In genomic region chr9:123516641-123517385, GRCm38 (mm10) we compare ENCODE assay signal across 21 mouse cellular contexts. TPM values are rescaled to one million over a fixed set of nuclear protein-coding genes. Genes with fewer than 3 reads are reported as not detected.
A peak's percentile ranks its signal among the peaks of the same experiment; 100 is the strongest.
DNase-seq lines count a peak whose midpoint lies in the region; ATAC-seq lines count a peak whose summit lies in the region.
"Had no signal": no experiment of that assay in that cellular context is flagged by ENCODE, and none has a peak within 500 bp of the region (broad histone marks: within the 10 kb centered on the region; RNA-seq: fewer than 3 reads in every experiment).

No protein-coding gene starts in this region.

- H3K36me3 ChIP-seq in heart, embryonic 10.5 days: peaks cover 72% of the 10 kb centered on the region
- peaks cover 57% of the 10 kb centered on the region for H3K36me3 ChIP-seq in heart, embryonic 15.5 days
- H3K36me3 ChIP-seq in liver, embryonic 16.5 days (ENCODE audit: control insufficient read depth, insufficient read depth): peaks cover 26% of the 10 kb centered on the region

- no peak overlapping the region for H3K4me3 ChIP-seq in heart, embryonic 10.5 days
- no peak overlapping the region for H3K4me3 ChIP-seq in heart, embryonic 15.5 days
- no peak overlapping the region for H3K4me3 ChIP-seq in liver, embryonic 16.5 days (ENCODE audit: low read depth, low read length)
- H3K4me3 ChIP-seq: embryonic facial prominence, embryonic 13.5 days; forebrain, embryonic 12.5 days; hindbrain, embryonic 10.5 days; intestine, embryonic 15.5 days had no signal

- ATAC-seq in heart, embryonic 15.5 days (replicated peaks; ENCODE audit: insufficient number of reproducible peaks, insufficient read depth, low FRiP score, low read depth): no peak; the same call in 1 of the 2 replicates
- ATAC-seq in liver, embryonic 16.5 days (ENCODE audit: low read depth): peak; percentile 11; the same call in 1 of the 2 replicates
- ATAC-seq: activated CD4-positive, CD25-positive, alpha-beta regulatory T cell, adult 4 months; forebrain, embryonic 16.5 days; intestine, embryonic 15.5 days; Patski had no signal

- no peak overlapping the region for H3K9ac ChIP-seq in heart, embryonic 15.5 days
- no peak overlapping the region for H3K9ac ChIP-seq in liver, embryonic 16.5 days (ENCODE audit: low read depth, low read length)
- H3K9ac ChIP-seq: embryonic facial prominence, embryonic 13.5 days; forebrain, embryonic 12.5 days; hindbrain, embryonic 14.5 days; intestine, embryonic 15.5 days had no signal

- H3K4me2 ChIP-seq in heart, embryonic 15.5 days: no peak overlapping the region
- H3K4me2 ChIP-seq in liver, embryonic 16.5 days (ENCODE audit: low read depth, low read length): no peak overlapping the region
- H3K4me2 ChIP-seq: embryonic facial prominence, embryonic 13.5 days; forebrain, embryonic 12.5 days; hindbrain, embryonic 14.5 days; intestine, embryonic 15.5 days had no signal

- no peaks in the 10 kb centered on the region for H3K27me3 ChIP-seq in heart, embryonic 10.5 days (ENCODE audit: insufficient read depth, poor library complexity, severe bottlenecking)
- no peaks in the 10 kb centered on the region for H3K27me3 ChIP-seq in heart, embryonic 15.5 days
- no peaks in the 10 kb centered on the region for H3K27me3 ChIP-seq in liver, embryonic 16.5 days (ENCODE audit: control insufficient read depth, insufficient read depth, low read depth, low read length)
- H3K27me3 ChIP-seq: embryonic facial prominence, embryonic 13.5 days; forebrain, embryonic 12.5 days; intestine, embryonic 15.5 days; Patski had no signal

- H3K9me3 ChIP-seq in heart, embryonic 10.5 days: no peaks in the 10 kb centered on the region
- no peaks in the 10 kb centered on the region for H3K9me3 ChIP-seq in heart, embryonic 15.5 days (replicated peaks)
- no peaks in the 10 kb centered on the region for H3K9me3 ChIP-seq in liver, embryonic 16.5 days (replicated peaks; ENCODE audit: control insufficient read depth, low read length)
- H3K9me3 ChIP-seq: embryonic facial prominence, embryonic 13.5 days; forebrain, embryonic 12.5 days; hindbrain, embryonic 10.5 days; intestine, embryonic 15.5 days had no signal

- H3K4me1 ChIP-seq in heart, embryonic 10.5 days: no peaks in the 10 kb centered on the region
- H3K4me1 ChIP-seq in heart, embryonic 15.5 days (replicated peaks): peaks cover 12% of the 10 kb centered on the region
- no peaks in the 10 kb centered on the region for H3K4me1 ChIP-seq in liver, embryonic 16.5 days (ENCODE audit: control insufficient read depth, low read depth, low read length)
- H3K4me1 ChIP-seq: embryonic facial prominence, embryonic 13.5 days; forebrain, embryonic 12.5 days; hindbrain, embryonic 10.5 days had no signal

- no peak overlapping the region for H3K27ac ChIP-seq in heart, embryonic 10.5 days
- 0 out of 2 replicates have a peak overlapping the region, but pooled peaks have one; percentile 50 for H3K27ac ChIP-seq in heart, embryonic 15.5 days
- no peak overlapping the region for H3K27ac ChIP-seq in liver, embryonic 16.5 days (ENCODE audit: low read length)
- H3K27ac ChIP-seq: embryonic facial prominence, embryonic 13.5 days; forebrain, embryonic 12.5 days; hindbrain, embryonic 10.5 days; hindbrain, embryonic 14.5 days; intestine, embryonic 15.5 days had no signal

- WGBS in heart, embryonic 10.5 days: 82% methylated on average over 7 of the region's 7 CpGs
- WGBS in heart, embryonic 15.5 days: 76% methylated on average over 7 of the region's 7 CpGs
- WGBS in liver, embryonic 16.5 days (ENCODE audit: insufficient replicate concordance): 88% methylated on average over 7 of the region's 7 CpGs

- intact Hi-C loops in heart, postnatal 36 days (cut with DNase I): no loop called here

- DNase-seq in heart, adult 11 months: peak; percentile 96
- no peak for DNase-seq in heart, embryonic 10.5 days (ENCODE audit: low spot score)
- no peak for DNase-seq in heart, postnatal 36 days
- no peak for DNase-seq in liver
- no peak for DNase-seq in ovary, adult 18-20 months (ENCODE audit: low spot score)
- DNase-seq: adrenal gland, postnatal 14 days; cerebellum, adult 11-12 months; cerebellum, adult 9-10 months; cerebellum, postnatal 25 days; gastrocnemius, postnatal 10 days; kidney, adult 18-20 months had no signal

RNA-seq across cellular contexts. Expression of gene Sacm1l, which starts 12.7 kb away (rescaled TPM):
- 42.6 and 48.6 TPM in 2 replicates for polyA plus RNA-seq in heart, embryonic 10.5 days (2016; fragmentation: Nextera tagmentation; extraction: Ambion mirVana)
- 43.9 and 45.3 TPM in 2 replicates for polyA plus RNA-seq in heart, embryonic 15.5 days (2015; fragmentation: Nextera tagmentation; extraction: Ambion mirVana)
- 10 to 100 TPM; 32.2 to 32.9 TPM for total RNA-seq in heart, postnatal 36 days (2021)
- 25.7 and 28.0 TPM in 2 replicates for polyA plus RNA-seq in liver, embryonic 16.5 days (2015; fragmentation: Nextera tagmentation; extraction: Ambion mirVana)

RNA-seq across cellular contexts. Expression of gene Limd1, which starts 38.3 kb away (rescaled TPM):
- polyA plus RNA-seq in heart, embryonic 10.5 days (2016; fragmentation: Nextera tagmentation; extraction: Ambion mirVana): 39.0 and 39.2 TPM in 2 replicates
- polyA plus RNA-seq in heart, embryonic 15.5 days (2015; fragmentation: Nextera tagmentation; extraction: Ambion mirVana): 50.3 and 56.1 TPM in 2 replicates
- total RNA-seq in heart, postnatal 36 days (2021): 10 to 100 TPM; 43.2 to 43.3 TPM
- polyA plus RNA-seq in liver, embryonic 16.5 days (2015; fragmentation: Nextera tagmentation; extraction: Ambion mirVana): 20.3 and 22.5 TPM in 2 replicates
